Mouse (Mus musculus) limb, embryonic 14.5 days (tissue): ENCODE results near the gene Tlcd2. TPM values are rescaled to one million over a fixed set of nuclear protein-coding genes. Genes with fewer than 3 reads are reported as not detected.
A peak's percentile ranks its signal among the peaks of the same experiment; 100 is the strongest.

ENCODE experiments used
- ATAC-seq: fragments of 200-750 bp; cut with Nextera tagmentation; 2 replicates; pipeline ENCODE4 v1.8.0; 2017; ENCODE audit warnings: low read depth, moderate number of reproducible peaks, moderate TSS enrichment; ENCODE audit not compliant: low FRiP score
- DNase-seq: peaks from one replicate; pipeline ENCODE4 v3.0.0-alpha.2; 2015; ENCODE audit warnings: low spot score
- H3K27ac ChIP-seq: fragments of 300-500 bp; sonication (generic); replicated peaks from 2 replicates; pipeline ENCODE4 v1.5.1; 2014; ENCODE audit warnings: low read depth, mild to moderate bottlenecking, low read length, moderate library complexity, mixed read lengths
- H3K27me3 ChIP-seq: fragments of 300-500 bp; sonication (generic); 2 replicates; pipeline ENCODE4 v1.6.1; 2014; ENCODE audit warnings: low read length, mixed read lengths; ENCODE audit not compliant: control insufficient read depth, insufficient read depth
- H3K36me3 ChIP-seq: fragments of 300-500 bp; sonication (generic); 2 replicates; pipeline ENCODE4 v1.6.1; 2014; ENCODE audit warnings: mild to moderate bottlenecking, low read length, moderate library complexity, mixed read lengths; ENCODE audit not compliant: control insufficient read depth, insufficient read depth
- H3K4me1 ChIP-seq: fragments of 300-500 bp; sonication (generic); 2 replicates; pipeline ENCODE4 v1.6.1; 2014; ENCODE audit warnings: antibody characterized with exemption, low read length, mixed read lengths; ENCODE audit not compliant: control insufficient read depth, insufficient read depth
- H3K4me2 ChIP-seq: fragments of 300-500 bp; sonication (generic); replicated peaks from 2 replicates; pipeline ENCODE4 v1.6.1; 2014; ENCODE audit warnings: low read depth, mild to moderate bottlenecking, low read length, moderate library complexity; ENCODE audit not compliant: severe bottlenecking
- H3K4me3 ChIP-seq: fragments of 300-500 bp; sonication (generic); replicated peaks from 2 replicates; pipeline ENCODE4 v1.5.1; 2014; ENCODE audit warnings: low read length
- H3K9ac ChIP-seq: fragments of 300-500 bp; sonication (generic); 2 replicates; pipeline ENCODE4 v1.6.1; 2014; ENCODE audit warnings: mild to moderate bottlenecking, low read depth, low read length, moderate library complexity; ENCODE audit not compliant: severe bottlenecking
- H3K9me3 ChIP-seq: fragments of 300-500 bp; sonication (generic); 2 replicates; pipeline ENCODE4 v1.6.1; 2016; ENCODE audit warnings: low read length; ENCODE audit not compliant: control insufficient read depth
- POLR2A ChIP-seq: fragments of 200-500 bp; IDR thresholded peaks from 2 replicates; pipeline ENCODE4 v1.8.0; 2012; ENCODE audit warnings: inconsistent platforms, mild to moderate bottlenecking, moderate library complexity, borderline replicate concordance; ENCODE audit not compliant: insufficient read depth, insufficient read length; ENCODE audit errors: extremely low read depth
- WGBS: fragments of 180-500 bp; shearing (Covaris S2); extraction: QIAGEN DNeasy Blood & Tissue Kit; methylation state at CpG from one replicate; pipeline ENCODE4 v1.1.7; 2014; 5-methylcytosine and 5-hydroxymethylcytosine counted together
- polyA plus RNA-seq, 2 experiments: library from polyadenylated mRNA; depleted of rRNA in 1 of 2; stranded (reverse) in 1 of 2; unstranded in 1 of 2; fragments of >200 nt; fragmentation: Nextera tagmentation in 1 of 2; extraction: Ambion mirVana in 1 of 2; gene quantifications; 2 replicates each; pipeline versions ENCODE4 v1.2.1 to v1.2.3; 2012 to 2014

Gene Tlcd2
- 15.0 and 15.5 TPM in 2 replicates for polyA plus RNA-seq (2012; rRNA removed)
- 19.5 and 25.2 TPM in 2 replicates for polyA plus RNA-seq (2014; fragmentation: Nextera tagmentation; extraction: Ambion mirVana)

DNA sequence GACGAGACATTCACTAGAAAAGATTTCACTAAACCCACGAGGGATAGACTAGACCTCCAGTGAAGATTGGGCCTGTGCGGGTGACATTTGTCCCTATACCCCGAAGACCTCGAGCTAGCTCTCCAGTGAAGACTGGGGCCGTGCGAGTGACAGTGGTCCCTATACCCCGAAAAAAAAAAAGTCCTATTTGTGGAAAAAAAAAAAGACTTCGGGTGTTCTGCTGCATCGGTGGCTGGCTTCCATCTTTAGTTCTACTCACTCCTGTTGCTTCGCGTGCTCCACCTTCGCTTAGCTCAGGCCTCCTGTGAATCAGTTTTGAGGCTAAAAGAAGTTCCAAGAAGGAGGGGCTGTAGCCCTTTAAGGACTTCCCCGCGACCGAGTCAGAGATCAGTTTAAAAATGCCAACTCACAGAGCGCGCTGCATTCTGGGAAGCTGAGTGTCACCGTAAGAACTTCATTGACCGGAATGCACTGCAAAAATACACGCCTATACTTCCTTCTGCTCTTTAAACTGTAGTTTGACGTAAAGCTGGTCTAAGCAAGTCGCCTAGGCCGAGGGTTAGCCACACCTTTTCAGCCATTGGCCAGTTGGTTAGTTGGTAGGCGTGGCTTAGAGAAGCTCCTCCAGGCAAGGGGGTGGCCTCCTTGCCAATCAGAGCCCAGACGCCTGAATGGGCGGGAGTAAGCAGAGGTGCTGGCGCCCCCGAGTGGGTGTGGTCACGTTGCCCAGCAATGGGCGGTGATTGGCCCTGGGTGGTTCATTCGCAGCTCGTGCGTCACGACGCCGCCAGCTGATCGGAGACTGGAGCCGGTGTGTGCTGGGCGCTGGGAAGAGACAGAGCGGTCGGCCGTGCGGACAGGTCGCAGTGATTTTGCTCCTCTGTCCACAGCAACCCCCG lies at the start of gene Tlcd2:
Tlcd2 (plus strand) TSS at position 872 of the 899 bp plus-strand sequence.
- 0 out of 2 replicates have a peak, but pooled peaks have one; percentile 61 for TF ChIP-seq POLR2A
- Histone ChIP-seq H3K4me3 (peak within 1 kb of the TSS; percentile 75), H3K27ac (peak within 1 kb of the TSS; percentile 93), H3K9me3 (no peaks in the 10 kb centered on the region), H3K36me3 (peaks cover 13% of the 10 kb centered on the region), H3K9ac (peak within 1 kb of the TSS; percentile 57), H3K27me3 (no peaks in the 10 kb centered on the region), H3K4me2 (peak within 1 kb of the TSS; percentile 94), H3K4me1 (peaks cover 29% of the 10 kb centered on the region)
- ATAC-seq = peak; percentile 94
- WGBS = under 1% methylated on average over 45 of the region's 46 CpGs
- peak; percentile 100 for DNase-seq

- ATAC-seq (no peak), DNase-seq (no peak)
- Histone ChIP-seq H3K36me3 (peaks cover 43% of the 10 kb centered on the region), H3K9me3 (no peaks in the 10 kb centered on the region), H3K4me1 (peaks cover 2% of the 10 kb centered on the region; the same call in 1 of the 2 replicates), H3K4me3 (no peak overlapping the region), H3K27me3 (no peaks in the 10 kb centered on the region), H3K27ac (no peak overlapping the region), H3K4me2 (no peak overlapping the region), H3K9ac (no peak overlapping the region; the same call in 1 of the 2 replicates)
- no peak for TF ChIP-seq POLR2A
- 58% methylated on average over 7 of the region's 7 CpGs for WGBS
Observed at GRCm38 (mm10) chr11:75415096-75415495, 46.4 kb upstream of the Tlcd2 start.

DNA sequence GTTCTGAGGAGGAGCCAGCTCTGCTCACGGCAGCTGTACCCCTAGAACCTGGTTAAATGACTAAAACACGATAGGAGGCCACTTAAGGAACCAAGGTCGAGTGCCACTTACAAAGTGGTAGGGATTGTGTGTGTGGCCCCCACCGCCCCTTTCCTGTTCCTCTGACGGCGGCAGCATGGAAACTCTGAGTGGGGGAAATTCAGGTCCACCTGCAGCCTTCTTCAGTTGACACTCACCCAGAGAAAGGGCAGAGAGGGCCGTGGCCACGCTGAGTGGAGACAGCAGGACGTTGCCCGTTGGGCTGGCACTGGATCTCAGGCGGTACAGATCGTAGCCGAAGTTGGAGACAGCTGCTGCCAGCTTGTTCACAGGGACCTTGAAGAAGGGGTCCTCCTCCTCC lies 45.5 kb upstream of the Tlcd2 start:
- WGBS = 89% methylated on average over 13 of the region's 13 CpGs

DNA sequence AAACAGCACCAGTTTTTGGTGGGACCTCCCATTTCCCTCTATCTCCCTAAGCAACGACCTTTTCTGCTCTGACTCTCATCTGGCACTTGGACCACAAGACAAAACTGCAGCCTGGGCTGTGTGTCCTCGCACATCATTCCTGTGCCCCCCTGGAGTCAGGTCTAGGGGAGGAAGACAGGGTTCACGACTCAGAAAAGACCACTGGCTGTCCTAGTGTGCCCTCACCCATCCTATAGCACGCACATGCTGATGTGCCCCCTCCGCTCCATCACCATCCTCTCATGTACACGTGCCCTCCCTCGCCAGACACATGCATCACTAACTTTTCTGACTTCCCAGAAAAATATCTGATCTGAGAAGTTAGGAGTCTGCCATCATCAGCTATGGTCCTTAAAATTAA lies 41.5 kb upstream of the Tlcd2 start:
- no peak overlapping the region for H3K4me2 ChIP-seq
- H3K27ac ChIP-seq = no peak overlapping the region
- H3K36me3 ChIP-seq = peaks cover 12% of the 10 kb centered on the region
- ATAC-seq (no peak), DNase-seq (no peak)
- H3K9me3 ChIP-seq = no peaks in the 10 kb centered on the region
- H3K27me3 ChIP-seq = no peaks in the 10 kb centered on the region
- no peak for TF ChIP-seq POLR2A
- H3K4me3 ChIP-seq = no peak overlapping the region
- 86% methylated on average over 7 of the region's 7 CpGs for WGBS
- no peak overlapping the region for H3K9ac ChIP-seq
- peaks cover 23% of the 10 kb centered on the region for H3K4me1 ChIP-seq

More for the DNA sequence above, 45.5 kb upstream of the Tlcd2 start:
- DNase-seq (no peak), ATAC-seq (no peak)
- no peak overlapping the region for H3K9ac ChIP-seq
- H3K4me1 ChIP-seq = peaks cover 10% of the 10 kb centered on the region
- H3K4me2 ChIP-seq = no peak overlapping the region
- no peak for TF ChIP-seq POLR2A
- H3K27ac ChIP-seq = no peak overlapping the region
- no peak overlapping the region for H3K4me3 ChIP-seq
- H3K27me3 ChIP-seq = no peaks in the 10 kb centered on the region
- H3K9me3 ChIP-seq = no peaks in the 10 kb centered on the region
- peaks cover 34% of the 10 kb centered on the region for H3K36me3 ChIP-seq

DNA sequence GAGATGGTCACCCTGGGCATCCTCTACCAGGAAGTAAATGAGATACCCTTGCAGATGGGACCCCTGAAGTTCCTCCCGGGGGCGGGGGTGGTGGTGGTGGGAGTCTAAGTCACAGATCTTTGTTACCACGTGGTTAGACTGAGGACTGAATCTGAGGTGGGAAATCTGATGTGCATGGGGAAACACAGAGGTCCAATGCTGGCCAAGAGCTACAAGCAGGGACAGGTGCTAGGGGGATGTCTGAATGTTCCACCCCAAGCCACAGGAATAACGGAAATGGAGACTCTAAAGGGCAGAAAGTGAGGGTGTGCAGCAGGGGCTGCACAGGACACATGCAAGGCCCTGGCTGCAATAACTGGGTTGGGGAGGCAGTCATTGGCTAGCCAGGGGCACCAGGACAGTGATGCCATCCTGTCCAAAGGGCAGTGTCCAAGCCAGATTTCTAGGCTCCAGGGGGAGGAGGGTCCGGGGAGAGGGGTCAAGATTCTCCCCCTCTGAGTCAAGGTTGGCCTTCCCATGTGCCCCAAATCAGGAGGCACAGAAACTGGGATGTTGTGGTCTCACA lies 40.6 kb upstream of the Tlcd2 start:
- peak overlapping the region; percentile 65 for H3K27ac ChIP-seq
- H3K27me3 ChIP-seq = no peaks in the 10 kb centered on the region
- peaks cover 23% of the 10 kb centered on the region for H3K4me1 ChIP-seq
- ATAC-seq (0 out of 2 replicates have a peak, but pooled peaks have one; percentile 19), DNase-seq (no peak)
- no peaks in the 10 kb centered on the region for H3K9me3 ChIP-seq
- WGBS = 25% methylated on average over 5 of the region's 5 CpGs
- peaks cover 4% of the 10 kb centered on the region; the same call in 1 of the 2 replicates for H3K36me3 ChIP-seq
- H3K4me2 ChIP-seq = peak overlapping the region; percentile 62
- peak overlapping the region; percentile 62 for H3K9ac ChIP-seq
- no peak for TF ChIP-seq POLR2A
- peak overlapping the region; percentile 43 for H3K4me3 ChIP-seq
